Mouse (Mus musculus) spleen, postnatal 10 days (tissue): ENCODE measurements around the gene Hist1h4b.
A peak's percentile ranks its signal among the peaks of the same experiment; 100 is the strongest.
"Not testable (repeated sequence)": the region's sequence is repeated elsewhere in the genome, so short reads cannot be mapped to it uniquely, and the experiment has no call there.

ENCODE experiments used
- DNase-seq, 2 experiments: peaks; one replicate each; pipeline ENCODE4 v3.0.0; 2021 to 2022; ENCODE audit warnings: low spot score in 2 of 2

Gene Hist1h4b

DNA sequence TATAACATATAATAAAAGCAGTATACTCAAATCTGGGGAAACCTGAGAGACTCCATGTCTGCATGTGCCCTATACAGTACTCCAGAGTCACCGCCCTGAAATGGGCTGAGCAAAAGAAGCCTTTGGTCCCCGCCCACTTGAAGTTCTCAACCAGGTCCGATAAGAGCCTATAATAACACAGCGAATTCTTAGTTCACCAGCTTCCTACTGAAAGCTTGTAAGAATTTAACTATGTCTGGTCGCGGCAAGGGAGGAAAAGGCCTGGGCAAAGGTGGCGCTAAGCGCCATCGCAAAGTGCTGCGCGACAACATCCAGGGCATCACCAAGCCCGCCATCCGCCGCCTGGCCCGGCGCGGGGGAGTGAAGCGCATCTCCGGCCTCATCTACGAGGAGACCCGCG lies at the start of gene Hist1h4b:
Gene Hist1h4b (plus strand): TSS at position 224 of the 400 bp plus-strand sequence.
- peak; percentile 90 to 94 for DNase-seq

GRCm38 (mm10) chr13:23708041-23708440 lies 48.8 kb upstream of the Hist1h4b start:
- peak in 1 of 2 experiments; percentile 11 for DNase-seq

DNA sequence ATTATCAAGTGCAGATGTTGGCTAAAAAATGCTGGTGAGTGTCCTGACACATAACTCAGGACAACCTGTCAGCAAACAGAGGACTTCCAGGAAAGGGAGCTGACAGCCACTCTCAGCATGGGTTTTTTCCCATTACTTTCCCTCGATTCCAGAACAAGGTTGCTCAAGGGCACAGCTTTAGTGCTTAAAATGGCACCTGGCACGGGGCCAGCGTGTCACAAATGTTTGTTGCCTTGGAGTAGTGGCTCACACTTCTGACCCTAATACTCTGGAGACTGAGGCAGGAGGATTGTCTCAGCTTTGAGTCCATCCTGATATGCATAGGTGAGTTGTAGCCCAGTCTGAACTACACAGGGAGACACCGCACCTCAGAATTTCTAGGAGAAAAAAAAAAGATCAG lies 48.2 kb upstream of the Hist1h4b start:
- DNase-seq = peak in 1 of 2 experiments; percentile 12

- peak in 1 of 2 experiments; percentile 9 for DNase-seq
These were observed 47.0 kb upstream of the Hist1h4b start for GRCm38 (mm10) chr13:23709714-23710373.

- DNase-seq = peak; percentile 34 to 59
These were observed 46.3 kb upstream of the Hist1h4b start, which contains the start of gene Hfe for GRCm38 (mm10) chr13:23710374-23711089. TSS of gene Hfe (minus strand) at chr13:23710854.

- no peak for DNase-seq
These were observed 40.4 kb upstream of the Hist1h4b start for GRCm38 (mm10) chr13:23716261-23717042.

GRCm38 (mm10) chr13:23717176-23717575 lies 39.6 kb upstream of the Hist1h4b start:
- DNase-seq = no peak

DNA sequence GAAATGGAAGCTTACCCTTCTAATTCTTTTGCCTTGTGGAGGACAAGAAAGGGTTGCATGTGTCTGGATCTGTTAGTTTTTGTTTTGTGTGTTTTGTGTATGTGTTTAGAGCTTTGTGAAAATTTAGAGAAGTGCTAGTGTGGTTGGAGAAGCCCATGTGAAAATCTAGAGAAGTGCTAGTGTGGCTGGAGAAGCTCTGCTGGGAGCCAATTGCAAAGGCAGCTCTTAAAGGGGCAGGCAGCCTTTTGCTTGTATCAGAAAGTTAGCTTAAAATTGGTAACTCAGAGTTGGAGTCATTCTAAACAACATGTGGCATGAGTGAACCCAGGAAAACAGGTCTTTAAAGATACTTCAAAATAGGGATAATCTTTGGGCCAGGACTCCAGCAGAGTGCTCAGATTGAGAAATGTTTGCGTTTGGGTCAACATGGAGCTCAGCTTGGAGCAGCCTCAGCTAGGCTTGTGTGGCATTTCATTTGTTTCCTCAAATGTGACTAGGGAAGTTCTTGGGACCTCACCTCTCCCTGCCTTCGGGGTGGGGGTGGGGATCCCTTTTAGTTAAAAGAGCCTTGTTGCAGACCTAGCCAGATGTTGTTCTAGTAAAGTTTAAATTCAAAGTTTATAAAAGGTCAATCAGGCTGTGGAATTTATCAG lies 39.1 kb upstream of the Hist1h4b start:
- DNase-seq = not testable (repeated sequence)

- DNase-seq = no peak
These were observed 32.6 kb upstream of the Hist1h4b start for GRCm38 (mm10) chr13:23724239-23724638.

DNA sequence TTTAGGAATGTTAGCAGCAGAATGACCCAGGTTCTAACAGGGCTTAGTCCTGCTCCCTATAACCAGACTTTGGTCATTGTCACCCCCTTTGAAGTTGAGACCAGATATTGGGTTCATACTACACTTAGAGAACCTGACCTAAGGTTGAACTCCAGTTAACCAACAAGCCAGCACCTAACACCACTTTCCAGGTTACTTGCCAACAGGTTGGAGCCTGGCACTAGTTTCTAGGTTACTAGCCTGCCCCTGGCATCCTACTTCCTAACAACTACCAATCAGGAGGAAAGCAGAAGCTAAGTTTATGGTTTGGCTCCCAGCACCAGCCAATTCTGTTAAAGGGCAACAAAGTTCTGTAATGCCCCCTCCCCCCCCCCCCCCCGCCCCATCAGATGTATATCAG lies 31.6 kb upstream of the Hist1h4b start:
- no peak for DNase-seq

DNA sequence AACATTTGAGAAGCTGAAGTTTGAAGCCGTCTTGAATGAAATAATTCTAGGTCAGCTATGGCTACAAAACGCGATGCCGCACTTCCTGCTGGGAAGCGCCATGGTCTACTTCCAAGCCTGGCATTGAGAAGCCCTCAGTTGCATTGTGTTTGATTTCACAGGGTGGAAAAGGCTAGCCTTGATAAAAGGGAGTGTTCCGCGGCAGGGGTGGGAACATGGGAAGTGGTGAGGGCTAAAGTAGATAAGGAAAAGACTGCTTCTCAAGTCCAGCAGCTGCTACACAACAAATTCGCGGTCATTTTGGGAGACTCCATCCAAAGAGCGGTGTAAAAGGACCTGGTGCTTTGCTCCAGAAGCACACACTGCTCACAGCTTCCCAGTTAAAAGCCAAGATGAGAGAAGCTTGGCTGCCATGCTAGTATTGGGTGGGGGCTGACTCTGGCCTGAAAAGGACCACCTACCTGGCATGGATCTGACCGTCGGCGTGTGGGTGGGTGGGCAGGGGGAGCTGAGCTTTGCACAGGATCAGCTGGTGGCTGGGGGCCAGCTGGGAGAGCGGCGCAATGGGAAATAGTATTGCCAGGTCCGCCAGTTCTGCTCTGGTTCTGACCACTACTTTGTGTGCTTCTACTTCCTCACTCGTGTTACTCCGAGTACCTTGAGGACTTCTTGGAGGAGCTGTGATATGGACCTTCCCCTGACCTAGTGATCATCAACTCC lies 28.2 kb upstream of the Hist1h4b start:
- DNase-seq = peak in 1 of 2 experiments; percentile 3

DNA sequence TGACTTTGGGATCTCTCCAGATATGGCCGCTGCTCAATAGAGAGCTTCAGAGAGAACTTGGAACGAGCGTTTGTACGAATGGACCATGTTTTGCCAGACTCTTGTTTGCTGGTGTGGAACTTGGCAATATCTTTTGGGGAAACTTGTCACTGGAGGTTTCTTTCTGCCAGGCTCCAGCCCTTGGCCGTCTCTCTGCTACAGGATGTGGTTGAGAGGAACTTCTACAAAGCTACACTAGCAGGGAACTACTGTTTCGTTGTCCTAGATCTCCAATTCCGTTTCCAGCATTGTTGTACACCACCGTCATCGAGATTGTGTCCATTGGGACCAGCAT lies 27.7 kb upstream of the Hist1h4b start:
- DNase-seq = peak in 1 of 2 experiments; percentile 5

- peak in 1 of 2 experiments; percentile 3 for DNase-seq
These were observed 27.1 kb upstream of the Hist1h4b start for GRCm38 (mm10) chr13:23729706-23730105.

DNA sequence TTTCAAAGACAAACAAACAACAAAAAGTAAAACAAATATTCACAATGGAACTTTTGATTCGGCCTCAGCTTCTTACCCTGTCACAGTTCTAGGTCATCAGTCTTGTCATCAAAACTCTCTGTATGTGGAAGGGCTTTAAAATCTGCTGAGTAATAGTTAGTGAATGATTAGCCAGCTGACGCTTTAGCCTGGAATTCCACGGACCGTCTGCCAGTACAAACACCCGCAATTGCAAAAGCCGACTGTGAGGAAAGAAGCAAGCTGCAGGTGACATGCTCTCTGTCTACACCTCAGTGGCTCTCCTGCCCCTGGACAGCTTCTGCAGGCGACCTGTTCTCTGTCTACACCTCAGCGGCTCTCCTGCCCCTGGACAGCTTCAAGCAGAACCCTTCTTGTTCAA lies 26.3 kb upstream of the Hist1h4b start:
- DNase-seq = peak in 1 of 2 experiments; percentile 2

DNA sequence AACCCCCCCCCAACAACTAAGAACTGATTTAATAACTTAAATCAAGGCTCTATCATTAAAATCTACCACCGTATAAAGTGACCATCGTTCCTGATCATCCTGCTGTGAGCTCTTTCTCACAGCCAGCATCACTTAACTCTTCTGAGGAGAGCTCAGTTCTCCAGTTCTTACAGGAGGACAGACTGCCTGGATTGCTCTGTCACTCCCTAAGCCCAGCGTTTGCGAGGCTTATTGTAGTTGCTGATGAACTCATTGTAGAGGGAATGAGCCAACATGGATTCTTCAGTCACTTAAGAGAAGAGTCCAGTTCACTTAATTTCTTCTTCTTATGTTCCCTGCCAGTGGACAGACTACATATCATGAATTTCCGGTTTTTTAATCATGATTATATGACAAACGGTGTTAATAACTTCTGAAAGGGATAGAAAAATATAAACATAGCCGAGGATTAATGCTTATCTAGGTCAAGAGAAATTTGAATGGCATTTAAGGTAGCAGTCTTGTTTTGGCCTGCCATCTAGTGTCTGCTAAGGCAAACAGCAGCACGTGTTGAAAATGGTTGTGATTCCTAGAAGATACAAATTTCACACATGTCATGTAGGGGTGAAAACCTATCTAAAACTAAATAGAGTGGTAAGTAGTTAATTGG lies 24.5 kb upstream of the Hist1h4b start:
- DNase-seq = peak; percentile 16 to 58

DNA sequence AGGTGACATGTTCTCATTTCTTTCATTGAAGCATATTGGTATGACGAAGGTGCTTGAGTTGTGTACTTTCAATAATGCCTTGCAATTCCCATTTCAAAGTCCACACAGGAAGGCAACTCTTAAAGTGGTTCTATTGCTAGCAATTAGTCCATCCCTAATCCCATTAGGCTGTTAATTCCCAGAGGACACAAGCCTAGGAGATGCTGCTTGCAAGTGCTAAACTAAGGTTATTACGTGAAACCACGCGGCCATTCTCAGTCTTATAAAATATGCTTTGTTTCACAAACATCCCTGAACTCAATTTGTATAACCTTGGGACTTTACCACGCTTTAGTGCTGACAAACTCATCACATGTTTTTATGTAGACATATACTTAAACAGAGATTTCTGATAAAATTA lies 19.7 kb upstream of the Hist1h4b start:
- peak in 1 of 2 experiments; percentile 9 for DNase-seq

- peak; percentile 54 to 76 for DNase-seq
These were observed 18.8 kb upstream of the Hist1h4b start for GRCm38 (mm10) chr13:23738041-23738440.

- peak; percentile 96 to 99 for DNase-seq
These were observed 18.1 kb upstream of the Hist1h4b start, which contains the start of gene Hist1h1c for GRCm38 (mm10) chr13:23738677-23739068. TSS of gene Hist1h1c (plus strand) at chr13:23738808.

DNA sequence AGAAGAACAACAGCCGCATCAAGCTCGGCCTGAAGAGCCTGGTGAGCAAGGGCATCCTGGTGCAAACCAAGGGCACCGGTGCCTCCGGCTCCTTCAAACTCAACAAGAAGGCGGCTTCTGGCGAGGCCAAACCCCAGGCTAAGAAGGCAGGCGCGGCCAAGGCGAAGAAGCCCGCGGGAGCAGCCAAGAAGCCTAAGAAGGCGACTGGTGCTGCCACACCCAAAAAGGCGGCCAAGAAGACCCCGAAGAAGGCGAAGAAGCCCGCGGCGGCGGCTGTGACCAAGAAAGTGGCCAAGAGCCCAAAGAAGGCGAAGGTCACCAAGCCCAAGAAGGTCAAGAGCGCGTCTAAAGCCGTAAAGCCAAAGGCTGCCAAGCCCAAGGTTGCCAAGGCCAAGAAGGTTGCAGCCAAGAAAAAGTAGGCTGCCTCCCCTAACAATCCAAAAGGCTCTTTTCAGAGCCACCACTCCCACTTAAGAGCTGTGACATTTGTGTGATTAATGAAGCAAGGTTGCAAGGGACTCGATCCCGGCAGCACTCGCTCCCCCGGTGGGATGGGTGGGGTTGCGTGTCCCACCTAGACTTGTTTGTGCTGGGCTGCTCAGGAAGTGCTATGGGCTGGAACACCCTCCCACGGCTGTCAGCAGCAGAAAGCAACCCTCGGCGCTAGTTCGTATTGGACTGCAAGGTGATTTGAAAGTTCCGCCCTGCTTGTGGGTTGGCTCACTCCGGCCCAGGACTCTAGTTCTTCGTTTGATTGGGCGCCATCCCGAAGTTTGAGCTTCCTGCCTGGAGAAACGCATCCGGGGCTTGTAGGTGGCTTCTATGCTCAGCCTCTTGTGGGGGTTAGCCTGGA lies 17.5 kb upstream of the Hist1h4b start:
- peak; percentile 92 for DNase-seq

DNA sequence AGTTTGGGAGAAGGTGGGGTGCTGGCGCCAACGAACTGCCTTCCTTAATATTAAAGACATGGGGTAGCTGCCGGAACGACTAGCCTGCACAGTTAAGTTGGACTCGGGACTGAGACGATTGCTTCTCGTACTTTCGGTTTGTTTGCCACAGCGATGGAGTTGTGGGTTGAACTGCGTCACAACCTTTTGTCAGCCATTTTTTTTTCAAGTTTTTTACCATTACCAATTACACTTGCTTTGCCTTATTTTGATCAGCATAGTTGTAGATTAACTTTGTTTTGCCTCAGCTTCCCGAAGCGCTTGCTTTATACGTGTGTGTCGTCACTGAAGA lies 16.9 kb upstream of the Hist1h4b start:
- DNase-seq = no peak
